Mouse (Mus musculus) cerebellum, postnatal 4 days (tissue): Measurements from ENCODE around the gene Zfpm1.

ENCODE experiments used
- DNase-seq, 2 experiments: peaks; one replicate each; pipeline ENCODE4 v3.0.0; 2022; ENCODE audit warnings: low spot score in 2 of 2, mixed read lengths in 1 of 2

The Zfpm1 gene

GRCm38 (mm10) chr8:122282035-122282358 lies at the start of gene Zfpm1:
TSS of gene Zfpm1 (plus strand) at chr8:122282141.
- no peak for DNase-seq

GRCm38 (mm10) chr8:122234055-122234454 lies 47.9 kb upstream of the Zfpm1 start:
- peak in 1 of 2 experiments; percentile 62 for DNase-seq

GRCm38 (mm10) chr8:122236521-122236920 lies 45.4 kb upstream of the Zfpm1 start:
- no peak for DNase-seq

- no peak for DNase-seq
These were observed 43.7 kb upstream of the Zfpm1 start for GRCm38 (mm10) chr8:122238225-122238624.

GRCm38 (mm10) chr8:122238731-122239130 lies 43.2 kb upstream of the Zfpm1 start:
- no peak for DNase-seq

GRCm38 (mm10) chr8:122240241-122241026 lies 41.5 kb upstream of the Zfpm1 start:
- no peak for DNase-seq

GRCm38 (mm10) chr8:122243310-122243709 lies 38.6 kb upstream of the Zfpm1 start:
- no peak for DNase-seq

GRCm38 (mm10) chr8:122245161-122245560 lies 36.8 kb upstream of the Zfpm1 start:
- no peak for DNase-seq

GRCm38 (mm10) chr8:122246257-122247211 lies 35.4 kb upstream of the Zfpm1 start:
- DNase-seq = no peak

GRCm38 (mm10) chr8:122251739-122252138 lies 30.2 kb upstream of the Zfpm1 start:
- DNase-seq = no peak

- no peak for DNase-seq
These were observed 29.6 kb upstream of the Zfpm1 start for GRCm38 (mm10) chr8:122252366-122252765.

- peak; percentile 69 to 81 for DNase-seq
These were observed 22.6 kb upstream of the Zfpm1 start for GRCm38 (mm10) chr8:122259351-122259750.

GRCm38 (mm10) chr8:122260755-122261154 lies 21.2 kb upstream of the Zfpm1 start:
- no peak for DNase-seq

GRCm38 (mm10) chr8:122262835-122263234 lies 19.1 kb upstream of the Zfpm1 start:
- DNase-seq = no peak

GRCm38 (mm10) chr8:122264243-122264642 lies 17.7 kb upstream of the Zfpm1 start:
- DNase-seq = peak in 1 of 2 experiments; percentile 58

GRCm38 (mm10) chr8:122265522-122265921 lies 16.4 kb upstream of the Zfpm1 start:
- DNase-seq = no peak

- peak in 1 of 2 experiments; percentile 52 for DNase-seq
These were observed 15.1 kb upstream of the Zfpm1 start for GRCm38 (mm10) chr8:122266867-122267266.

- DNase-seq = no peak
These were observed 13.1 kb upstream of the Zfpm1 start for GRCm38 (mm10) chr8:122268861-122269260.

- DNase-seq = peak; percentile 73 to 86
These were observed 12.5 kb upstream of the Zfpm1 start for GRCm38 (mm10) chr8:122269404-122269803.

GRCm38 (mm10) chr8:122270555-122270954 lies 11.4 kb upstream of the Zfpm1 start:
- DNase-seq = no peak

GRCm38 (mm10) chr8:122273152-122273551 lies 8.8 kb upstream of the Zfpm1 start:
- peak; percentile 72 to 77 for DNase-seq

- DNase-seq = no peak
These were observed 8.1 kb upstream of the Zfpm1 start for GRCm38 (mm10) chr8:122273826-122274225.
